Mouse (Mus musculus): ENCODE results near the gene Nrxn3. TPM values are rescaled to one million over a fixed set of nuclear protein-coding genes. Genes with fewer than 3 reads are reported as not detected.

Gene Nrxn3
- polyA plus RNA-seq, 1 experiment from 2014 or later, result 6.9 TPM

- no peak for DNase-seq (ENCODE audit: extremely low spot score, low spot score)
- no peaks in the 10 kb centered on the region for H3K9me3 ChIP-seq
- WGBS, result 84% methylated on average over 5 of the region's 5 CpGs
- no peak overlapping the region for H3K27ac ChIP-seq
- H3K4me1 ChIP-seq, result no peaks in the 10 kb centered on the region
- no peak overlapping the region for H3K4me3 ChIP-seq
- H3K36me3 ChIP-seq (replicated peaks), result no peaks in the 10 kb centered on the region
- no peaks in the 10 kb centered on the region for H3K27me3 ChIP-seq (ENCODE audit: poor library complexity, severe bottlenecking)
These were observed 24.1 kb downstream of the Nrxn3 start for GRCm38 (mm10) chr12:88746788-88747187.

- WGBS, result 86% methylated on average over 2 of the region's 2 CpGs
- no peak overlapping the region for H3K4me3 ChIP-seq
These were observed 42.1 kb downstream of the Nrxn3 start for GRCm38 (mm10) chr12:88764791-88765190.

DNA sequence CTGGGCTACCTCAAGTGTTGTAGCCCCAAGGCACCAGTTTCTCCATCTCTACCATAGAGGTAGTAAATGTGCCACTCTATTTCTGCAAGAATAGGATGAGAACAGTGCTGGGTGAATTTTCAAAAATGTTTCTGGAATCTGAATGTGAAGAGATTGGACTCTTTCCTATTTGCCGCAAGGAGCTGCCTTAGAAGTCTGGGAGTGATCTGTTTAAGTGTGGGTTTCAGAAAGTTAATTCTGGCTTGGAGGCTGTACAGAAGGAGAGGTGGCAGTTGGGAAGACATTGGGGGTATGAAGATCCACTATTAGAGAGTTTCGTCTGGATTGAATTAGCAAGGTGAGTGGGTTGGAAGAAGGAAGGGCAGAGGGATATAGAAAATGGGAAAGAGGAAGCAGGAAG, 52.0 kb downstream of the Nrxn3 start:
- Histone ChIP-seq H3K4me1 (no peaks in the 10 kb centered on the region), H3K36me3 (replicated peaks) (no peaks in the 10 kb centered on the region), H3K27ac (no peak overlapping the region), H3K4me3 (no peak overlapping the region), H3K27me3 (ENCODE audit: poor library complexity, severe bottlenecking) (no peaks in the 10 kb centered on the region), H3K9me3 (no peaks in the 10 kb centered on the region)
- DNase-seq (ENCODE audit: extremely low spot score, low spot score), result no peak
- 90% methylated on average over 2 of the region's 2 CpGs for whole genome bisulfite sequencing

More at GRCm38 (mm10) chr12:88764791-88765190, 42.1 kb downstream of the Nrxn3 start:
- Histone ChIP-seq H3K27me3 (ENCODE audit: poor library complexity, severe bottlenecking) (no peaks in the 10 kb centered on the region), H3K36me3 (replicated peaks) (no peaks in the 10 kb centered on the region), H3K9me3 (no peaks in the 10 kb centered on the region), H3K27ac (no peak overlapping the region), H3K4me1 (peaks cover 3% of the 10 kb centered on the region; the same call in 1 of the 2 replicates)
- no peak for DNase-seq (ENCODE audit: extremely low spot score, low spot score)

GRCm38 (mm10) chr12:88778036-88778435, 55.4 kb downstream of the Nrxn3 start:
- Histone ChIP-seq H3K27ac (no peak overlapping the region), H3K36me3 (replicated peaks) (no peaks in the 10 kb centered on the region), H3K27me3 (ENCODE audit: poor library complexity, severe bottlenecking) (no peaks in the 10 kb centered on the region), H3K9me3 (no peaks in the 10 kb centered on the region), H3K4me3 (no peak overlapping the region), H3K4me1 (no peaks in the 10 kb centered on the region)
- no peak for DNase-seq (ENCODE audit: extremely low spot score, low spot score)
- 80% methylated on average over 1 of the region's 1 CpGs for WGBS

- H3K4me1 ChIP-seq, result peaks cover 14% of the 10 kb centered on the region
- 34% methylated on average over 10 of the region's 10 CpGs for WGBS
- H3K9me3 ChIP-seq, result no peaks in the 10 kb centered on the region
- DNase-seq (ENCODE audit: extremely low spot score, low spot score), result no peak
- H3K36me3 ChIP-seq (replicated peaks), result no peaks in the 10 kb centered on the region
- H3K27ac ChIP-seq, result peak overlapping the region; percentile 65
- no peaks in the 10 kb centered on the region for H3K27me3 ChIP-seq (ENCODE audit: poor library complexity, severe bottlenecking)
- no peak overlapping the region for H3K4me3 ChIP-seq
These were observed 61.8 kb downstream of the Nrxn3 start for GRCm38 (mm10) chr12:88784199-88785147.

- Histone ChIP-seq H3K9me3 (no peaks in the 10 kb centered on the region), H3K4me1 (no peaks in the 10 kb centered on the region), H3K36me3 (replicated peaks) (no peaks in the 10 kb centered on the region), H3K27ac (no peak overlapping the region), H3K27me3 (ENCODE audit: poor library complexity, severe bottlenecking) (0 out of 2 replicates have a peak, but pooled peaks cover 3% of the 10 kb centered on the region), H3K4me3 (no peak overlapping the region)
- DNase-seq (ENCODE audit: extremely low spot score, low spot score), result no peak
- WGBS, result 76% methylated on average over 1 of the region's 1 CpGs
These were observed 70.6 kb downstream of the Nrxn3 start for GRCm38 (mm10) chr12:88793314-88793713.

DNA sequence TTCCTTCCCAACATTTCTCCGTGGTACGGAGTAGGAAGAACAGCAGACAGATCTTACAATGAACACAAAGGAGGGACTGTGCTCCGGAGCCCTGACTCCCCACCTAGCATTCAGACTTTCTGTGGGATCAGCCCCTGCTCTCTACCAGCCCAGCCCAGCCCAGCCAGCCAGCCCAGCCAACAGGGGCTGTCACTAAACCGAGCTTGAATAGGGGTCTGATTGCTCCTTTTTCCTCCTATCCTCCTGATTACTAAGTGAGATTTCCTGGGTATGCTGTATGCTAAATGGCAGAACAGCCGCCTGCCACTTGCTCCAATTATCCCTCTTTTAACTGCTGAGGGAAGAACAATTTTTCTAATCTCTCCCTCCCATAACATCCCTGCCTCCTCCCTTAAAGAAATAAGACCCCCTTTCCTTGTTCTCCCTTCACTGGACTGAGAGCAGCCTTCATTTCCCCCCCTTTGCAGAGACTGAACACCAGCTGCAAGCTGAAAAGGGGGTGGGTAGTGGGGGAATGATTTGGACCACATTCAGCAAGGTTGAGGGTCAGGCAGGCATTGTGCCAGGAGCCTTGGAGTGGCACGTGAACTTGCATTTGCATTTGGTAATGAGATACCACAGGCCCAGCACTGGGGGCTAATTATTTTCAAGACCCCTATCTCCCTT, 78.4 kb downstream of the Nrxn3 start:
- DNase-seq (ENCODE audit: extremely low spot score, low spot score), result peak; percentile 70
- peak overlapping the region; percentile 78 for H3K27ac ChIP-seq
- H3K27me3 ChIP-seq (ENCODE audit: poor library complexity, severe bottlenecking), result peaks cover 24% of the 10 kb centered on the region; the same call in 1 of the 2 replicates
- H3K4me3 ChIP-seq, result peak overlapping the region; percentile 16; the same call in 1 of the 2 replicates
- no peaks in the 10 kb centered on the region for H3K9me3 ChIP-seq
- H3K4me1 ChIP-seq, result peaks cover 27% of the 10 kb centered on the region
- H3K36me3 ChIP-seq (replicated peaks), result no peaks in the 10 kb centered on the region
- 2% methylated on average over 6 of the region's 6 CpGs for WGBS

GRCm38 (mm10) chr12:88801656-88802007, 79.0 kb downstream of the Nrxn3 start:
- 46% methylated on average over 1 of the region's 1 CpGs for WGBS
- no peak overlapping the region for H3K4me3 ChIP-seq
- no peaks in the 10 kb centered on the region for H3K9me3 ChIP-seq
- H3K27me3 ChIP-seq (ENCODE audit: poor library complexity, severe bottlenecking), result peaks cover 24% of the 10 kb centered on the region; the same call in 1 of the 2 replicates
- no peak for DNase-seq (ENCODE audit: extremely low spot score, low spot score)
- no peaks in the 10 kb centered on the region for H3K36me3 ChIP-seq (replicated peaks)
- peaks cover 27% of the 10 kb centered on the region for H3K4me1 ChIP-seq
- peak overlapping the region; percentile 78 for H3K27ac ChIP-seq

DNA sequence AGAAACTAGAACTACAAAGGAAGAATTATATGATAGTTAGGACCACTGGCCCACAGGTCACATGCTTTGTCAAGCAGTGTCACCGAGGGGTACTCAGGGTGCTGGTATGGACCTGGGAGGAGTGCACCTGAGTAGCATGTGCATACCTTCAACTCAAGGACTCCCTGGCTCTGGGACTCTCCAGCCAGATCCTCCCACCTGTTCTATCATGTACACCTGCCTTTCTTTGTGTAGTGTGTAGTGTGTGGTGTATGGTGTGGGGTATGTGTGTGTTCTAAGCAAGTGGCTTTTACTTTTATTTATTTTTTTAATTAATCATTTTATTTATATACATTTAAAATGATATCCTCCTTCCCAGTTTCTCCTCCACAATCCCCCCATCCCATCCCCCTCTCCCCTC, 86.3 kb downstream of the Nrxn3 start:
- no peaks in the 10 kb centered on the region for H3K36me3 ChIP-seq (replicated peaks)
- H3K4me1 ChIP-seq, result no peaks in the 10 kb centered on the region
- no peak overlapping the region for H3K4me3 ChIP-seq
- no peaks in the 10 kb centered on the region for H3K9me3 ChIP-seq
- no peaks in the 10 kb centered on the region for H3K27me3 ChIP-seq (ENCODE audit: poor library complexity, severe bottlenecking)
- DNase-seq (ENCODE audit: extremely low spot score, low spot score), result no peak
- H3K27ac ChIP-seq, result no peak overlapping the region
- WGBS, result 88% methylated on average over 1 of the region's 1 CpGs

DNA sequence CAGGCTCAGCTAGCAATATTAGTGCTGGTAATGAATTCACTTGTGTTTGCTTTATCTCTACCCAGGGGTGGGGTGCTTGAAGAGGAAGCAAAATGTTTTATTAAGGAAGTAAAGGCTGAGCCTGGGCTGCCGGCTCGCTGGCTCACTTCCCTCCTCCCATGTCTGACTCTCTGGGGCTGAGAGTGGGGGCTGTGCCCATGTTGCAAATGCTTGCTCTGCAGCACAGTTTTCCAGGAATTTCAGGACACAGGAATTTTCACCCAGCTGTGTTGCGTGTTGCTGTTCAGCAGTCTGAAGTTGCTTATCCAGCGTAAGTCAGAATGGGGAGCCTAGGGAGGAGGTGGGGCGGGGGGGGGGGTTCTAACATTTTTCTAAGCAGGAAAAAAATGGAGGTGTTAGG, 89.5 kb downstream of the Nrxn3 start:
- Histone ChIP-seq H3K27me3 (ENCODE audit: poor library complexity, severe bottlenecking) (peaks cover 5% of the 10 kb centered on the region; the same call in 1 of the 2 replicates), H3K27ac (0 out of 2 replicates have a peak overlapping the region, but pooled peaks have one; percentile 30), H3K9me3 (no peaks in the 10 kb centered on the region), H3K4me3 (no peak overlapping the region), H3K4me1 (no peaks in the 10 kb centered on the region), H3K36me3 (replicated peaks) (no peaks in the 10 kb centered on the region)
- 71% methylated on average over 5 of the region's 5 CpGs for WGBS
- no peak for DNase-seq (ENCODE audit: extremely low spot score, low spot score)

DNA sequence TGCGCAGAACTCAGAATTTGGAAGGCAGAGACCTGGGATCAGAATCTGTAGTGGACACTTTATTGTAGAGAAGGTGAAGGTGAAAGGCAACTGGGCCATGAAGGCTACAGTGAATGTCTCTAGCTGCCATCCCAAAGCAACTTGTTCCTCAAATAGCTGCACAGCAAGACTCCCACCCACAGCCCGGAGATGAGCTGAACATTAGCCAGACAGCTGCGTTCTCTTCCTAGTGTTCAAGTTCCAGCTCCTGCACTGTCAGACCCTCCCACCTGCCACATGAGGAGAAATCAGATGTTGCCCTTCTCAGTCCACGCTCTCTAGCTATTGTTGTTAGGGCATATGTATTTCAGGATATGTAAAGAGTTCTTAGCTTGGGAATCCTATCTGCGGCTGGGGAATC, 94.2 kb downstream of the Nrxn3 start:
- Histone ChIP-seq H3K36me3 (replicated peaks) (no peaks in the 10 kb centered on the region), H3K27me3 (ENCODE audit: poor library complexity, severe bottlenecking) (peaks cover 10% of the 10 kb centered on the region; the same call in 1 of the 2 replicates), H3K27ac (no peak overlapping the region), H3K9me3 (no peaks in the 10 kb centered on the region), H3K4me1 (peaks cover 28% of the 10 kb centered on the region), H3K4me3 (no peak overlapping the region)
- no peak for DNase-seq (ENCODE audit: extremely low spot score, low spot score)
- 91% methylated on average over 5 of the region's 5 CpGs for WGBS

GRCm38 (mm10) chr12:88818622-88819334, 96.1 kb downstream of the Nrxn3 start:
- H3K36me3 ChIP-seq (replicated peaks), result no peaks in the 10 kb centered on the region
- H3K4me1 ChIP-seq, result peaks cover 31% of the 10 kb centered on the region
- H3K9me3 ChIP-seq, result no peaks in the 10 kb centered on the region
- peaks cover 10% of the 10 kb centered on the region; the same call in 1 of the 2 replicates for H3K27me3 ChIP-seq (ENCODE audit: poor library complexity, severe bottlenecking)
- no peak overlapping the region for H3K27ac ChIP-seq
- WGBS, result 70% methylated on average over 4 of the region's 4 CpGs
- no peak for DNase-seq (ENCODE audit: extremely low spot score, low spot score)
- no peak overlapping the region for H3K4me3 ChIP-seq

All from forebrain, embryonic 10.5 days (tissue).